Mouse (Mus musculus) brain, embryonic 14.5 days (tissue): ENCODE results near the gene Gpc2.
A peak's percentile ranks its signal among the peaks of the same experiment; 100 is the strongest.

Source experiments
- CTCF ChIP-seq: fragments of 200-500 bp; IDR thresholded peaks from 2 replicates; pipeline ENCODE4 v1.5.1; 2012; ENCODE audit warnings: inconsistent platforms, mild to moderate bottlenecking, moderate library complexity, borderline replicate concordance; ENCODE audit not compliant: insufficient read depth, insufficient read length; ENCODE audit errors: extremely low read depth
- POLR2A ChIP-seq: fragments of 200-500 bp; IDR thresholded peaks from 2 replicates; pipeline ENCODE4 v1.6.1; 2012; ENCODE audit warnings: mild to moderate bottlenecking, inconsistent platforms, borderline replicate concordance; ENCODE audit not compliant: poor library complexity, insufficient read depth, insufficient read length, severe bottlenecking; ENCODE audit errors: extremely low read depth

GRCm38 (mm10) chr5:138263260-138264206 lies 16.3 kb downstream of the Gpc2 start, which contains the start of gene BC037034:
- TF ChIP-seq CTCF (no peak), POLR2A (peak; percentile 72; the same call in 1 of the 2 replicates)
